Mouse (Mus musculus): ENCODE measurements around the gene Hs6st1.
"Not testable (repeated sequence)": the region's sequence is repeated elsewhere in the genome, so short reads cannot be mapped to it uniquely, and the experiment has no call there.

Hs6st1 gene

DNA sequence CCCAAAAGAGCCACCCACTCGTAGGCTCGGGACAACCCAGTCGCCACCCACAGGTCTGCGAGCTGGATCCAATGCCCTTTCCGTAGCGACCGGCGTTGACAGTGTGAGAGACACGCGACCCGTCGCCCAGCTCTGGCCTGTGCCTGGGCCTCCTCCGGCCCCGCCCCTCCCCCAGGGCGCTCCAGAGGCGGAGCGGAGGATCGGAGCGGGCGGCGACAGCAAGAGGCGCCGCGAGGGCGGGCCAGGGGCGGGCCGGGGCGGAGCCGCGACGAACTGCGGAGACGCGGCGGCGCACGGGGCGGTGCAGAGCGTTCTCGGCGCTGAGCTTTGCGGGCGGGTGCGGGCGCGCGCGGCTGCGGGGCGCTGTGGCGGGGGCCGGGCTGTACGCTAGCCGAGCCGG lies at the start of gene Hs6st1:
Gene Hs6st1 (plus strand): TSS at position 325 of the 400 bp plus-strand sequence.
- DNase-seq (ENCODE audit: low read depth, low spot score): peak; percentile 93

GRCm38 (mm10) chr1:36018617-36019016 lies 49.6 kb upstream of the Hs6st1 start:
- DNase-seq (ENCODE audit: low read depth, low spot score): no peak

DNA sequence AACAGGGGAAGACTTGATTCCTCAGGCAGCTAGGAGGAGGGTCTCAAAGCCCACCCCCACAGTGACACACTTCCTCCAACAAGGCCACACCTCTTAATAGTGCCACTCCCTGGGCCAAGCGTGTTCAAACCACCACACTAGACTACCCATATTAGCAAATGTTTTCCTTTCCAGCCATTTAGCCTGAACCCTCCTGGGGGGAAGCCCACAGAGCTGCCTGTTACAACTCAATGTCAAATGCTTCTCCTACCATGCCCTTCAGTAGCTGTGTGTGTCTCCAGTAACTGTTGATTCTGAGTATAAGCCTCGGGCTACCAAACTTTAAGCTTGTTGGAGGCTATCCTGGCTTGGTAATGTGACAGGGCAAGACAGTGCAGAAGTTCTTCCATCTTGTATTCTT lies 49.0 kb upstream of the Hs6st1 start:
- DNase-seq (ENCODE audit: low read depth, low spot score): no peak

DNA sequence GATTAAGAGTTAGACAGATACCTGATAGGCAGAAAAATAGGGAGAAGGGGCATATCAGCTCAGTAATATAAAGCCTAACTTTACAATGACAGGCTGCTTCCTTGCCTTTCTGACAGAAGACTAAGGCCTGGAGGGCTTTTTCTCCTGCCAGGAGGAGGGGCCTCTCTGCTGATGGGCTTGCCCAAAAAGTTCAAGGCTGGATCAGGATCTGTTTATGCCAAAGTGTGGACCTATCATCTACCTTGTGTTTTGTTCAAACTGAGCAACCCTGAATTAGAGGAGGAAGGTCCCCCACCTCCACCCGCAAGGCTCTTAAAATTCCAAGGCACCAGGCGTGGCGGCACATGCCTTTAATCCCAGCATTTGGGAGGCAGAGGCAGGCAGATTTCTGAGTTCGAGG lies 47.9 kb upstream of the Hs6st1 start:
- DNase-seq (ENCODE audit: low read depth, low spot score): no peak

- no peak for DNase-seq (ENCODE audit: low read depth, low spot score)
These were observed 37.8 kb upstream of the Hs6st1 start for GRCm38 (mm10) chr1:36030421-36030821.

GRCm38 (mm10) chr1:36038769-36039168 lies 29.4 kb upstream of the Hs6st1 start:
- no peak for DNase-seq (ENCODE audit: low read depth, low spot score)

- DNase-seq (ENCODE audit: low read depth, low spot score): no peak
These were observed 26.1 kb upstream of the Hs6st1 start for GRCm38 (mm10) chr1:36042072-36042471.

- not testable (repeated sequence) for DNase-seq (ENCODE audit: low read depth, low spot score)
These were observed 24.4 kb upstream of the Hs6st1 start for GRCm38 (mm10) chr1:36043793-36044192.

DNA sequence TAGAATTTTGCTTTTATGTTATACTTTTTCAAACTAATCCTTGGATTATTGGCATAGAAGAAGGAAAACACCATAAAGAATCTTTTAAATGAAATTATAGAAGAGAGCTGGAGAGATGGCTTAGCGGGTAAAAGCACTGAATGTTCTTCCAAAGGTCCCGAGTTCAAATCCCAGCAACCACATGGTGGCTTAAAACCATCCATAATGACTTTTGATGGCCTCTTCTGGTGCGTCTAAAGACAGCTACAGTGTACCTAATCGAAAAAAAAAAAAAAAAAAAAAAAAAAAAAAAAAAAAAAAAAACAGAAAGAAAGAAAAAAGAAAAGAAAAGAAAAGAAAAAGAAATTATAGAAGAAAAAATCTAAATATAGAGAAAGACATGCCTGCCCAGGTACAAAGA lies 23.9 kb upstream of the Hs6st1 start:
- DNase-seq (ENCODE audit: low read depth, low spot score): no peak

DNA sequence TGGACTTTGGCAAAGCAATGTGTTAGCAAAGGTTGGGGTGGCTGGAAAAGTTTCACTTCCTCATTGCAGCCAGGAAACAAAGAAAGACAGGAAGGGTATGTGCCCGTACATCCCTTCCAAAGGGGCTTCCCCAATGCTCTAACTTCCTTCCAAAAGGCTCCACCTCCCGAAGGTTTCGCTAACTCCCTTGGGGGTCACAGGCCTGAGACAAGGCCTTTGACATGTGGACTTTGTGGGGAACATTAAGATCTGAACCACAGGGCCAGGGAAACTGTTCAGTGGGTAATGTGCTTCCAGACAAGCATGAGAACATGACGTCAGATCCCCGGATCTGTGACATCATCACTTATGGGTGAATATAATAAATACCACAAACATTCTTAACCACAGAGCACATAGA lies 15.5 kb upstream of the Hs6st1 start:
- peak; percentile 45 for DNase-seq (ENCODE audit: low read depth, low spot score)

GRCm38 (mm10) chr1:36053566-36053965 lies 14.6 kb upstream of the Hs6st1 start:
- DNase-seq (ENCODE audit: low read depth, low spot score): peak; percentile 22

DNA sequence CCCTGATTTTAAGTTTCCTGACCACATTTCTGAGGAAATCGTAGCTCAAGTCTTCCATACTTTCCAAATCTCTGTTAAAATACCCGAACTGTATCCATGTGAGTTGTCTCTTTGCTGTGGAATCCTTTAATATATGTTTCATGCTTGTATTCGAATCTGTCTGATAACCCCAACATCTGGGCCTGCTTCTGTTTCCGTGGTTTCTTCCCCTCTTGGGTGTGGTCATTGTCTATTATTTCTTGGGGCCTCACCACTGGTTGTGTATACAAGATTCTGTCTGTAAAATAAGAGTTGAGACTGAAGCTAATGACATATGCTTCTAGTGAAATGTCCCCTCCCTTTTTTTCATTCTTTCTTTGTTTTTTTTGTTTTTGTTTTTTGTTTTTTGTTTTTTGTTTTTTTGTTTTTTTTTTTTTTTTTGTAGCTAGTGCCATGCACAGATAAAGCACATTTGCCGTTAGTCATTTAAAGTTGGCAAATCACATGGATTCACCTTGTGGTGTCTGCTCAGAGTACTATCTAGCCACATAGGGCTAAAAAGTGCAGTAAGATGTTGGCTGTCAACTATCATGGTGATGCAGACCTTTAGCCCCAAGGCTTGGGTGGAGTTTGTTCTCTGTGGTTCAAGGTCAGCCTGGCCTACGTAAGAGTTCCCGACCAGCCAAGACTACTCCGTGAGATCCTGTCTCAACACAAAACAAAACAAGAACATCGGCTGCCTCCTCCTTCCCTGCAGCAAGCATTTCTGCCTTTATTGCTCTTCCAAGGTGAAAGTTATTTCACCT lies 13.8 kb upstream of the Hs6st1 start:
- no peak for DNase-seq (ENCODE audit: low read depth, low spot score)

DNA sequence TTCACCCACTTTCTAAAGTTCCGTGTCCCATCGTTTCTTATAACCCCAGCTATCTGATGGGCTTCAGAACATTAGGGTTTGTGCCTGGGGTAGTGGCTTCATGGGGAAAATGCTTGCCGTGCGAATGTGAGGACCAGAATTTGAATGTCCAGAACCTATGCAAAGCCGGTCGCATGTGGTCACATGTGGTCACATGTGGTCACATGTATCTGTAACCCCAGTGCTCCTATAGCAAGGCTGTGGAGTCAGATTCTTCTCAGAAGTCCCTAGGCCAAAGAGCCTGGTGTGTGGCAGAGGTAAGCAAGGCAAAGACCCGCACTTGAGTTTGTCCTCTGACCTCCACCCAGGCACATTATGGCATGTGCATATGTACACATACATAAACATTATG lies 13.2 kb upstream of the Hs6st1 start:
- DNase-seq (ENCODE audit: low read depth, low spot score): no peak

GRCm38 (mm10) chr1:36059351-36059750 lies 8.8 kb upstream of the Hs6st1 start:
- DNase-seq (ENCODE audit: low read depth, low spot score): no peak

GRCm38 (mm10) chr1:36059959-36060953 lies 7.9 kb upstream of the Hs6st1 start:
- DNase-seq (ENCODE audit: low read depth, low spot score): no peak

GRCm38 (mm10) chr1:36061211-36061915 lies 6.8 kb upstream of the Hs6st1 start:
- no peak for DNase-seq (ENCODE audit: low read depth, low spot score)

DNA sequence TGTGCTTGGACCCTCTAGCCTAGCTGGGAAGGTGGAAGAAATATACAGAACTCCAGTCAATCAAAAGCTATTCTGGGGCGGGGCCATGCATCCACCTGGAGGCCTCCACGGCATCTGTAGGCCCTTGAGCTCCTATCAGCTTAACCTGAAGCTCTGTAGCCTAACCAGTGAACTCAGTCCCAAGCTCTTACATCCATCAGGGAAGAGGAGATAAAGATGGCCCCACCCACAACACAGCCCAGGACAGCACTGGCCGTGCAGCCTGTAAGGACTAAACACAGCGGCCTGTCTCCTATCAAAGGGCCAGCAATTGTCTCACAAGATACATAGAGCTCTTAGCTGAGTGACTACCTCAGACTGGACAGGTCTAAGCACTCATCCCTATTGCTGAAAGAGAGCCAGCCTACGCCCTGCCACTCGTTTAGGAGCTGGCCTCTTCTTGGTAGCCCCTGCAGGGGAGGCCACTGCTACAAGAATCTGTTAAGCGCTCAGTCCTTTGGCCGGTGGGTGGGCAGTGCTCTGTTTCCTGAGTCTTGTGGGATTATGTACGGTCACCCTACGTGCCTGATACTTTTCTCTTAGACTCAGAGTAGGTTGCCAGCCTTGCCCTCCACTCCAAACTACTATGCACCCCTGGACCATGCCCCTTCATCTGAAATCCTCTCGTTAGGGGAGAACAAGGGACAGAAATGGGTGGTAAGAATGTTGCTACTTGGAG lies 6.0 kb upstream of the Hs6st1 start:
- DNase-seq (ENCODE audit: low read depth, low spot score): no peak

- no peak for DNase-seq (ENCODE audit: low read depth, low spot score)
These were observed 5.2 kb upstream of the Hs6st1 start for GRCm38 (mm10) chr1:36062826-36063640.

DNA sequence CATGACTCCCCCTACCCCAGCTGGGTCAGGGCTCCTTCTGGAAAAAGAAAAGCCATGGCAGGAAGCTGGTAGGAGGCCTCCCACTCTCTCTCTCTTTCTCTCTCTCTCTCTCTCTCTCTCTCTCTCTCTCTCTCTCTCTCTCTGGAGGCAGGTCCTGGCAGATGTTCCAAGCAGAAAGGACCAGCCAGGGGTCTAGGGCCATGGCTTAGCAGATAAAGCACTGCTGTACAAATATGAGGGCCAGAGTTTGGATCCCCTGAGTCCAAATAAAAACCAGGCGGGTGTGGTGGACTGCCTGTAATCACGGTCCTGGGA lies 4.6 kb upstream of the Hs6st1 start:
- DNase-seq (ENCODE audit: low read depth, low spot score): no peak

GRCm38 (mm10) chr1:36064223-36064622 lies 4.0 kb upstream of the Hs6st1 start:
- no peak for DNase-seq (ENCODE audit: low read depth, low spot score)

Measured in A20 (cell line).